In genomic region chr9:88529979-88530580, GRCm38 (mm10) we compare ENCODE assay signal across 1 mouse cellular context.
TF ChIP-seq lines count a peak whose summit lies in the region.

No protein-coding gene starts in this region.

TF ChIP-seq in MEL, 35 proteins besides CTCF, POLR2A, EP300 and RAD21 (continued from another document):
- no peak for TF ChIP-seq MEF2A (IDR thresholded peaks at IDR 0.05; ENCODE audit: extremely low read depth, insufficient replicate concordance, low read depth, low read length, poor library complexity, severe bottlenecking)
- 0 out of 2 replicates have a peak, but pooled peaks have one; percentile 5 for TF ChIP-seq ZNF384 (IDR thresholded peaks at IDR 0.05; ENCODE audit: low read depth, low read length)
- no peak for TF ChIP-seq POLR2AphosphoS5 (IDR thresholded peaks at IDR 0.05; ENCODE audit: borderline replicate concordance, low read depth, low read length)
